Mouse (Mus musculus) liver, embryonic 14.5 days (tissue): Measurements from ENCODE around the gene Iqgap3. TPM values are rescaled to one million over a fixed set of nuclear protein-coding genes. Genes with fewer than 3 reads are reported as not detected.

Source experiments
- ATAC-seq: fragments of 200-750 bp; cut with Nextera tagmentation; 2 replicates; pipeline ENCODE4 v1.8.0; 2017; ENCODE audit warnings: moderate number of reproducible peaks, mild to moderate bottlenecking, moderate library complexity; ENCODE audit not compliant: insufficient read depth
- DNase-seq, 3 experiments: peaks; one replicate each; pipeline ENCODE4 v3.0.0-alpha.2; 2012 to 2013; ENCODE audit warnings: low read depth in 3 of 3, low spot score in 3 of 3
- H3K27ac ChIP-seq: fragments of 300-500 bp; sonication (generic); 2 replicates; pipeline ENCODE4 v1.5.1; 2014; ENCODE audit warnings: moderate library complexity, mild to moderate bottlenecking, control low read depth, inconsistent platforms
- H3K27me3 ChIP-seq: fragments of 300-500 bp; sonication (generic); 2 replicates; pipeline ENCODE4 v1.6.1; 2014; ENCODE audit warnings: mild to moderate bottlenecking, low read length, moderate library complexity; ENCODE audit not compliant: control insufficient read depth, insufficient read depth
- H3K36me3 ChIP-seq: fragments of 300-500 bp; sonication (generic); replicated peaks from 2 replicates; pipeline ENCODE4 v1.6.1; 2014; ENCODE audit warnings: low read depth; ENCODE audit not compliant: control insufficient read depth, insufficient read depth
- H3K4me1 ChIP-seq, 2 experiments: fragments of 200-500 bp in 1 of 2; fragments of 300-500 bp in 1 of 2; sonication (generic) in 1 of 2; replicated peaks; 2 replicates each; pipeline ENCODE4 v1.6.1; 2012 to 2014; ENCODE audit warnings: antibody characterized with exemption in 1 of 2, inconsistent platforms in 1 of 2, low read length in 1 of 2; ENCODE audit not compliant: control insufficient read depth in 2 of 2, insufficient read depth in 2 of 2
- H3K4me2 ChIP-seq: fragments of 300-500 bp; sonication (generic); 2 replicates; pipeline ENCODE4 v1.6.1; 2014; ENCODE audit warnings: low read depth, mild to moderate bottlenecking, control low read depth, moderate library complexity
- H3K4me3 ChIP-seq, 2 experiments: fragments of 200-500 bp in 1 of 2; fragments of 300-500 bp in 1 of 2; sonication (generic) in 1 of 2; 2 replicates each; pipeline ENCODE4 v1.5.1; 2012 to 2014; ENCODE audit warnings: low read depth in 2 of 2, low read length in 2 of 2, mild to moderate bottlenecking in 2 of 2, control low read depth in 1 of 2, inconsistent platforms in 1 of 2, moderate library complexity in 1 of 2; ENCODE audit not compliant: insufficient read depth in 1 of 2
- H3K9ac ChIP-seq: fragments of 300-500 bp; sonication (generic); replicated peaks from 2 replicates; pipeline ENCODE4 v1.6.1; 2014; ENCODE audit warnings: mild to moderate bottlenecking, control low read depth, moderate library complexity
- H3K9me3 ChIP-seq: fragments of 300-500 bp; sonication (generic); 2 replicates; pipeline ENCODE4 v1.6.1; 2016; ENCODE audit warnings: low read length, mixed read lengths; ENCODE audit not compliant: control insufficient read depth
- CTCF ChIP-seq: IDR thresholded peaks from 2 replicates; pipeline ENCODE4 v1.5.1; 2016; ENCODE audit warnings: antibody characterized with exemption, low read depth, control low read depth
- EP300 ChIP-seq: IDR thresholded peaks from 2 replicates; pipeline ENCODE4 v1.6.1; 2016; ENCODE audit warnings: antibody characterized with exemption, low read depth
- WGBS: fragments of 180-500 bp; shearing (Covaris S2); extraction: QIAGEN DNeasy Blood & Tissue Kit; methylation state at CpG from one replicate; pipeline ENCODE4 v1.1.7; 2014; ENCODE audit not compliant: insufficient replicate concordance; 5-methylcytosine and 5-hydroxymethylcytosine counted together
- polyA plus RNA-seq, 2 experiments: library from polyadenylated mRNA; depleted of rRNA in 1 of 2; stranded (reverse) in 1 of 2; unstranded in 1 of 2; fragments of >200 nt; fragmentation: Nextera tagmentation in 1 of 2; extraction: Ambion mirVana in 1 of 2; gene quantifications; 2 replicates each; pipeline versions ENCODE4 v1.2.1 to v1.2.3; 2012 to 2014

Iqgap3 gene
- polyA plus RNA-seq, 2 experiments, result 6.7 to 8.8 TPM

DNA sequence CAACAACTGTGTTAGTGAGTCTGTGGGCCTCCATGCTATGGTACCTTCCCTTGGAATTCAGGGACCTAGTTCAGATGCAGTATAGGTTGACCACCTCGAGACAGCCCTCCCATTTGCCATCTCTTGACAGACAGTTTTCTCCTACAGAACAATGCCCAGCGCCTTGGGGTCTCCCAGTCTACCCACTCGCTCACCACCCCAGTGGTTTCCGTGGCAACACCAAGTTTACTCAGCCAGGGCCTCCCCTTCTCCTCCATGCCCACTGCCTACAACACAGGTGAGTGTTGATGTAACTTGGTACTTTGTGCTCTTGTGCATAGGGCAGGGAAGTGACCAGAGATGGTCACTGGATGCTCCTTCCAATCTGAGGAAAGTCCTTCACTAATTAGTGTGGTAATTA, 81.0 kb downstream of the Iqgap3 start:
- 73% methylated on average over 4 of the region's 4 CpGs for WGBS
- Histone ChIP-seq H3K4me3 (no peak overlapping the region), H3K9ac (no peak overlapping the region), H3K36me3 (peaks cover 34% of the 10 kb centered on the region), H3K27ac (no peak overlapping the region), H3K9me3 (no peaks in the 10 kb centered on the region), H3K27me3 (no peaks in the 10 kb centered on the region), H3K4me1 (no peaks in the 10 kb centered on the region), H3K4me2 (no peak overlapping the region)
- ATAC-seq, result no peak
- TF ChIP-seq CTCF (no peak), EP300 (no peak)
- DNase-seq, result no peak

DNA sequence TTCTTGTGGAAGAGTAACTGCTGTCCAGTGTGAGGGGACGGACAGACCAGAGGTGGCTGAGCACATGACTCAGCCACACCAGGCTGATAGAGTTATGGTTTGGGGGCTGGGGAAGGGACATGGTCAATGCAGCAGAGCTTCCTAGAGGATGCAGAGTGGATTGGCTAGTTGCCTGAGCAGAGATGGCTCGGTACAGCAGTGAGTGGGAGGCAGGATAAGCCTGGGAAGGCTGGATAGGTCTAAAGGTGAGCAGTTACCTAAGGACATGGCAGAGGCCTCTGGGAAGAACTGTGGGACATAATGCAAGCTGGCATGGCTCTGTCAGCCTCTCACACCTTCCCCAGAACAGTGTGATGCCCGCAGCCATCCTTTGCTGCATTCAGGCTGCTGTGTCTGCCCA, 82.1 kb downstream of the Iqgap3 start:
- TF ChIP-seq CTCF, result no peak
- no peak for TF ChIP-seq EP300
- H3K4me1 ChIP-seq, result no peaks in the 10 kb centered on the region
- H3K4me3 ChIP-seq, result no peak overlapping the region
- peaks cover 34% of the 10 kb centered on the region for H3K36me3 ChIP-seq
- ATAC-seq (no peak), DNase-seq (no peak)
- H3K27ac ChIP-seq, result no peak overlapping the region
- WGBS, result 72% methylated on average over 3 of the region's 3 CpGs
- H3K27me3 ChIP-seq, result no peaks in the 10 kb centered on the region
- no peak overlapping the region for H3K9ac ChIP-seq
- no peaks in the 10 kb centered on the region for H3K9me3 ChIP-seq
- H3K4me2 ChIP-seq, result no peak overlapping the region

- DNase-seq, result no peak
- no peak overlapping the region for H3K4me3 ChIP-seq
- peaks cover 37% of the 10 kb centered on the region for H3K36me3 ChIP-seq
- no peak overlapping the region for H3K4me2 ChIP-seq
- no peak overlapping the region for H3K9ac ChIP-seq
- H3K4me1 ChIP-seq, result no peaks in the 10 kb centered on the region
- no peak overlapping the region for H3K27ac ChIP-seq
- no peaks in the 10 kb centered on the region for H3K9me3 ChIP-seq
- H3K27me3 ChIP-seq, result no peaks in the 10 kb centered on the region
- ATAC-seq, result no peak
- TF ChIP-seq EP300, result no peak
- TF ChIP-seq CTCF, result no peak
- 71% methylated on average over 3 of the region's 3 CpGs for WGBS
Observed at GRCm38 (mm10) chr3:88164263-88164662, 82.5 kb downstream of the Iqgap3 start.

DNA sequence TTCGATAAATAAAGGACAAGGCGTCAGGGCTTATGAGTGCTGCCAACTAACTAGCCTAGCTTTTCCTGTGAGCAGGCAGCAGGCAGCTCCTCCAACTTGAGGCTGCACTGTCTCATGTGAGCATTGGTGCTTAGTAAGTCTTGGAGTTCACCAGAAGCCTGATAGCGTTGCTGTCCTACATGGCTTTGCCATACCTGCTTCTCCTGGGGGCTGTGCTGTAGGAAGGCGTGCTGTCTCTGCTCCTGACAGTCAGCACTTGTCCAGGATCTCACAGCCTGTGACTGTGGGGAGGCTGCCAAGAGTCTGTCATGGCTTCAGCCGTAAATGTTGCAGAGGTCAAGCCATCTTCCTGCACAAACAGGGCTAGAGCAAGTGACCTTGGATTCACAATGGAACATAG, 84.3 kb downstream of the Iqgap3 start:
- Histone ChIP-seq H3K4me3 (no peak overlapping the region), H3K9me3 (no peaks in the 10 kb centered on the region), H3K4me1 (no peaks in the 10 kb centered on the region), H3K9ac (no peak overlapping the region), H3K27me3 (no peaks in the 10 kb centered on the region), H3K27ac (no peak overlapping the region), H3K4me2 (no peak overlapping the region), H3K36me3 (peaks cover 34% of the 10 kb centered on the region)
- DNase-seq, result no peak
- 79% methylated on average over 5 of the region's 5 CpGs for WGBS
- no peak for ATAC-seq
- TF ChIP-seq CTCF, result no peak
- TF ChIP-seq EP300, result no peak

DNA sequence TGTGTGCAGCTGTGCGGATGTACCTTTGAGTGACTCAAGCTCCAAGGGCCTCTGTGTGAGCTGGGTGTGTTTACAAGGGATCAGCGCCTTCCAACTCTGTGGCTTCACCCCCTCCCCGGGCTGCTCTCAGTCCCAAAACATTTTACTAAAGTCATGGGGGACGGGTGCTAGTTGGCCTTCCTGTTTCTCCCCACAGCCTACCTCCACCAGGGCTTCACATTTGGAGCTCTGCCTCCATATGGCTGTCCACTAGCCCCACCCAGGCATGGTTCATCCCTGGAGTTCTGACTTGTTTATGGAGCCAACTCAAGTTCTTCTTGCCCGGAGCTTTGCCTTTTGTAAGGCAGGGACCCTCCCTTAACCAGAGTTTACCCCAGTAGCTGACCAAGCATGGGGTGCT, 88.6 kb downstream of the Iqgap3 start:
- Histone ChIP-seq H3K36me3 (peaks cover 21% of the 10 kb centered on the region), H3K9ac (no peak overlapping the region)

More for the DNA sequence above, 88.6 kb downstream of the Iqgap3 start:
- no peak overlapping the region for H3K4me3 ChIP-seq
- H3K27ac ChIP-seq, result no peak overlapping the region
- 72% methylated on average over 5 of the region's 5 CpGs for WGBS
- H3K9me3 ChIP-seq, result no peaks in the 10 kb centered on the region
- DNase-seq (no peak), ATAC-seq (no peak)
- no peaks in the 10 kb centered on the region for H3K27me3 ChIP-seq
- TF ChIP-seq EP300 (no peak), CTCF (no peak)
- H3K4me1 ChIP-seq, result no peaks in the 10 kb centered on the region
- H3K4me2 ChIP-seq, result no peak overlapping the region

Other genes starting within 250 kb of the Iqgap3 start
- 0.04 and 0.09 TPM in 2 replicates for gene Sh2d2a, start 235.2 kb upstream of the Iqgap3 start, polyA plus RNA-seq (2012; rRNA removed)
- 0.10 and 0.13 TPM in 2 replicates for gene Sh2d2a, start 235.2 kb upstream of the Iqgap3 start, polyA plus RNA-seq (2014; fragmentation: Nextera tagmentation; extraction: Ambion mirVana)
- gene Prcc, start 196.4 kb upstream of the Iqgap3 start, polyA plus RNA-seq (2012; rRNA removed), result 14.8 and 15.4 TPM in 2 replicates
- 5.0 and 6.7 TPM in 2 replicates for gene Prcc, start 196.4 kb upstream of the Iqgap3 start, polyA plus RNA-seq (2014; fragmentation: Nextera tagmentation; extraction: Ambion mirVana)
- gene Hdgf, start 175.7 kb upstream of the Iqgap3 start, polyA plus RNA-seq (2012; rRNA removed), result 108 and 167 TPM in 2 replicates
- 204 and 256 TPM in 2 replicates for gene Hdgf, start 175.7 kb upstream of the Iqgap3 start, polyA plus RNA-seq (2014; fragmentation: Nextera tagmentation; extraction: Ambion mirVana)
- gene Mrpl24, start 162.5 kb upstream of the Iqgap3 start, polyA plus RNA-seq (2012; rRNA removed), result 43.9 and 50.1 TPM in 2 replicates
- gene Mrpl24, start 162.5 kb upstream of the Iqgap3 start, polyA plus RNA-seq (2014; fragmentation: Nextera tagmentation; extraction: Ambion mirVana), result 37.9 and 43.4 TPM in 2 replicates
- 9.3 and 14.8 TPM in 2 replicates for gene Isg20l2, start 151.7 kb upstream of the Iqgap3 start, polyA plus RNA-seq (2012; rRNA removed)
- gene Isg20l2, start 151.7 kb upstream of the Iqgap3 start, polyA plus RNA-seq (2014; fragmentation: Nextera tagmentation; extraction: Ambion mirVana), result 9.7 and 11.0 TPM in 2 replicates
- gene Rrnad1, start 151.3 kb upstream of the Iqgap3 start, polyA plus RNA-seq (2012; rRNA removed), result 8.9 and 9.2 TPM in 2 replicates
- gene Rrnad1, start 151.3 kb upstream of the Iqgap3 start, polyA plus RNA-seq (2014; fragmentation: Nextera tagmentation; extraction: Ambion mirVana), result 3.5 and 3.6 TPM in 2 replicates
- 0.17 and 0.23 TPM in 2 replicates for gene Crabp2, start 133.3 kb upstream of the Iqgap3 start, polyA plus RNA-seq (2012; rRNA removed)
- gene Crabp2, start 133.3 kb upstream of the Iqgap3 start, polyA plus RNA-seq (2014; fragmentation: Nextera tagmentation; extraction: Ambion mirVana), result 0.10 and 0.15 TPM in 2 replicates
- 0.78 and 1.1 TPM in 2 replicates for gene Nes, start 110.9 kb upstream of the Iqgap3 start, polyA plus RNA-seq (2012; rRNA removed)
- gene Nes, start 110.9 kb upstream of the Iqgap3 start, polyA plus RNA-seq (2014; fragmentation: Nextera tagmentation; extraction: Ambion mirVana), result 0.80 and 0.83 TPM in 2 replicates
- 0.08 TPM in 1 of 2 replicates, not detected in the other for gene Bcan, start 81.7 kb upstream of the Iqgap3 start, polyA plus RNA-seq (2012; rRNA removed)
- not detected in 2 replicates for gene Bcan, start 81.7 kb upstream of the Iqgap3 start, polyA plus RNA-seq (2014; fragmentation: Nextera tagmentation; extraction: Ambion mirVana)
- not detected in 2 replicates for gene Hapln2, start 54.4 kb upstream of the Iqgap3 start, polyA plus RNA-seq (2012; rRNA removed)
- gene Hapln2, start 54.4 kb upstream of the Iqgap3 start, polyA plus RNA-seq (2014; fragmentation: Nextera tagmentation; extraction: Ambion mirVana), result not detected in 2 replicates
- 5.4 and 11.5 TPM in 2 replicates for gene Gpatch4, start 38.9 kb upstream of the Iqgap3 start, polyA plus RNA-seq (2012; rRNA removed)
- gene Gpatch4, start 38.9 kb upstream of the Iqgap3 start, polyA plus RNA-seq (2014; fragmentation: Nextera tagmentation; extraction: Ambion mirVana), result 19.0 and 22.2 TPM in 2 replicates
- gene Naxe, start 23.5 kb upstream of the Iqgap3 start, polyA plus RNA-seq (2012; rRNA removed), result 25.0 and 26.1 TPM in 2 replicates
- 59.6 and 67.7 TPM in 2 replicates for gene Naxe, start 23.5 kb upstream of the Iqgap3 start, polyA plus RNA-seq (2014; fragmentation: Nextera tagmentation; extraction: Ambion mirVana)
- not detected in 2 replicates for gene Ttc24, start 3.7 kb upstream of the Iqgap3 start, polyA plus RNA-seq (2012; rRNA removed)
- not detected in 2 replicates for gene Ttc24, start 3.7 kb upstream of the Iqgap3 start, polyA plus RNA-seq (2014; fragmentation: Nextera tagmentation; extraction: Ambion mirVana)
- gene Mef2d, start 60.4 kb downstream of the Iqgap3 start, polyA plus RNA-seq (2012; rRNA removed), result 10.3 and 11.1 TPM in 2 replicates
- gene Mef2d, start 60.4 kb downstream of the Iqgap3 start, polyA plus RNA-seq (2014; fragmentation: Nextera tagmentation; extraction: Ambion mirVana), result 6.4 and 7.5 TPM in 2 replicates
- gene Rhbg, start 172.7 kb downstream of the Iqgap3 start, polyA plus RNA-seq (2012; rRNA removed), result 5.6 and 7.8 TPM in 2 replicates
- 7.6 and 8.0 TPM in 2 replicates for gene Rhbg, start 172.7 kb downstream of the Iqgap3 start, polyA plus RNA-seq (2014; fragmentation: Nextera tagmentation; extraction: Ambion mirVana)
- gene Gm38392, start 205.2 kb downstream of the Iqgap3 start, polyA plus RNA-seq (2012; rRNA removed), result not detected in 2 replicates
- gene Gm38392, start 205.2 kb downstream of the Iqgap3 start, polyA plus RNA-seq (2014; fragmentation: Nextera tagmentation; extraction: Ambion mirVana), result not detected in 2 replicates
- 2.3 and 2.5 TPM in 2 replicates for gene Tsacc, start 215.0 kb downstream of the Iqgap3 start, polyA plus RNA-seq (2012; rRNA removed)
- 3.7 and 4.6 TPM in 2 replicates for gene Tsacc, start 215.0 kb downstream of the Iqgap3 start, polyA plus RNA-seq (2014; fragmentation: Nextera tagmentation; extraction: Ambion mirVana)
- gene Cct3, start 215.1 kb downstream of the Iqgap3 start, polyA plus RNA-seq (2012; rRNA removed), result 121 and 179 TPM in 2 replicates
- 269 and 292 TPM in 2 replicates for gene Cct3, start 215.1 kb downstream of the Iqgap3 start, polyA plus RNA-seq (2014; fragmentation: Nextera tagmentation; extraction: Ambion mirVana)
- 29.2 and 31.1 TPM in 2 replicates for gene Glmp, start 243.1 kb downstream of the Iqgap3 start, polyA plus RNA-seq (2012; rRNA removed)
- gene Glmp, start 243.1 kb downstream of the Iqgap3 start, polyA plus RNA-seq (2014; fragmentation: Nextera tagmentation; extraction: Ambion mirVana), result 51.6 and 52.4 TPM in 2 replicates